Mouse (Mus musculus): ENCODE results near the gene Snupn. TPM values are rescaled to one million over a fixed set of nuclear protein-coding genes. Genes with fewer than 3 reads are reported as not detected.
"Not testable (repeated sequence)": the region's sequence is repeated elsewhere in the genome, so short reads cannot be mapped to it uniquely, and the experiment has no call there.

Gene Snupn
- polyA plus RNA-seq, 2 experiments from 2014 or later: 16.2 to 21.2 TPM

DNA sequence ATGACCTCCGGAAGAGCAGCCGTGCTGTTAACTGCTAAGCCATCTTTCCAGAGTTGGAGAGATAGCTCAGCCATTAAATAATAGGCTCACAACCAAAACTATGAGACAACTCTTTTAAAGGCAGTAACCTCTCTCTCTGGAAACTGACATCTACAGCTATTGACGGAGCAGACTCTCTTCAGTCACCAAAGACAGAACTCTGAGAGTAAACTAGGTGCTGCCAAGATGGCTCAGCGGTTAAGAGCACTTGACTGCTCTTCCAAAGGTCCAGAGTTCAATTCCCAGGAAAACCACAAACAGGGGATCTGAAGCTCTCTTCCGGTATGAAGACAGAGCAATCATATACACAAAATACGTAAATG is 13.8 kb upstream of the Snupn start:
- no peak for ATAC-seq

DNA sequence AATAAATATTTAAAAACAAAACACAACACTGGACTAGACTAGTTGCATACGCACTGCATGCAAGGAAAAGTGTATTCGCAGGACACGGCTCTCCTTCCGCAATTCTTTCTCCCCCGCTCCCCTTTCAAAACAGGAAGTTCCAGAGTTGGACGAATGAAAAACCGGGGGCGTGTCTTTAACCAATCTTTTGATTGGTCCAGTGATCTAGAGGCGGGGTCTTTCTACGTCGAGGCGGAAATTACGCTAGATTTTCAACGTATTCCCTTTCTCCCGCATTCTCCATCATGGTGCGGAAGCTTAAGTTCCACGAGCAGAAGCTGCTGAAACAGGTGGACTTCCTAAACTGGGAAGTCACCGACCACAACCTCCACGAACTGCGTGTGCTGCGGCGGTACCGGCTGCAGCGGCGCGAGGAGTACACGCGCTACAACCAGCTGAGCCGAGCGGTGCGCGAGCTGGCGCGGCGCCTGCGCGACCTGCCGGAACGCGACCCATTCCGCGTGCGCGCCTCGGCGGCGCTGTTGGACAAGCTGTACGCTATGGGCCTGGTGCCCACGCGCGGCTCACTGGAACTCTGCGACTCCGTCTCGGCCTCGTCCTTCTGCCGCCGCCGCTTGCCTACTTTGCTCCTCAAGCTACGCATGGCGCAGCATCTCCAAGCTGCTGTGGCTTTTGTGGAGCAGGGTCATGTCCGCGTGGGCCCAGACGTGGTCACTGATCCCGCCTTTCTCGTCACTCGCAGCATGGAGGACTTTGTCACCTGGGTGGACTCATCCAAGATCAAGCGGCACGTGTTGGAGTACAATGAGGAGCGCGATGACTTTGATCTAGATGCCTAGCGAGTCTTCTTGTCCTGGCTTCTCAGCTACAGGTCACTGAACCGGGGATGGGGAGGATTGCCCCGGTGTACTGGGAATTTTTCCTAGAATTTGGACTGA is 13.2 kb upstream of the Snupn start, which contains the start of gene Imp3:
Imp3 (plus strand) TSS at position 253 of the 938 bp plus-strand sequence.
- peak; percentile 92 for ATAC-seq

DNA sequence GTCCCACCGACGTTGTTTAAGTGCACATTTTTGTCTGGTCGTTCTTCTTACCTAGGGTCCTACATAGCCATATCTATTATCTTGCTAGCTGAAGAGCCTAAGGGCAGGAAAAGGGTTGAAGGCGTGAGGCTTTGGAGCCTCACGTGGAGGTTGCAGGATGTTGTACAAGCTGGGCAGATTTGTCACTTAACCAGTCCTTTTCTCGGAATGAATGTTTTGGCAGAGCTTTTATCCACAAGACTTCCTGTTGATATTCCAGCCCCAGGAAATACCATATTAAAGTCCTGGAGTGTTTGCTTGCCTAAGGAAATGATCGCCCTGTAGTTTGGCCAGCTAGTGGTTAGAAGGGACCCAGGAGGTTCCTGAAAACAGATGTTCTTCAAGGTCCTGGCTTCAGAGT is 12.3 kb upstream of the Snupn start:
- no peak for ATAC-seq

DNA sequence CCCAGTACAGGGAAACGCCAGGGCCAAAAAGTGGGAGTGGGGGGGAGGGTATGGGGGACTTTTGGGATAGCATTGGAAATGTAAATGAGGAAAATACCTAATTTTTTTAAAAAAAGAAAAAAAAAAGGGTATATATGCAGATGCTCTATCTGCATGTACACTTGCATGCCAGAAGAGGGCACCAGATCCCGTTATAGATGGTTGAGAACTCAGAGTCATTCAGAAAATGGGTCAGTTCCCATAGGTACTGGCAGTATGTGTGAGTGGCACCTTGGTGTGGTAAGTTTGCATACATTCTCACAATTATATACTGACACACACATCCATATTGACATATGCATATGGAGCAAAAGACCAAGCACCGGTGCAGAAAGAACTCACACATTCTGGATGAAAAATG is 3.2 kb upstream of the Snupn start:
- ATAC-seq: not testable (repeated sequence)

DNA sequence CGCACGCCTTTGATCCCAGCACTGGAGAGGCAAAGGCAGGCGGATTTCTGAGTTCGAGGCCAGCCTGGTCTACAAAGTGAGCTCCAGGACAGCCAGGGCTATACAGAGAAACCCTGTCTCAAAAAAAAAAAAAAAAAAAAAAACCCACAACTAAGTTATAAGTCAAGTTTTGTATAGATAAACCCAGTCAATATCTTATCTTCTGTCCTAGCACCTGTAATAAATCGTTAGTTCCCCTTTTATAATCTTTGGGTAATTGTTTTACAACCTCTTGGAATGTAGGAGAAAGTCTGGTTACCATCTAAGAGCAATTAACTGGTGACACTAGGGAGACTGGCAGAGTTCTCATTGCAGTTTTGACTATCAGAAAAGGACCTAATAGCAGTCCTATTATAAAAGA is 2.0 kb upstream of the Snupn start:
- not testable (repeated sequence) for ATAC-seq

DNA sequence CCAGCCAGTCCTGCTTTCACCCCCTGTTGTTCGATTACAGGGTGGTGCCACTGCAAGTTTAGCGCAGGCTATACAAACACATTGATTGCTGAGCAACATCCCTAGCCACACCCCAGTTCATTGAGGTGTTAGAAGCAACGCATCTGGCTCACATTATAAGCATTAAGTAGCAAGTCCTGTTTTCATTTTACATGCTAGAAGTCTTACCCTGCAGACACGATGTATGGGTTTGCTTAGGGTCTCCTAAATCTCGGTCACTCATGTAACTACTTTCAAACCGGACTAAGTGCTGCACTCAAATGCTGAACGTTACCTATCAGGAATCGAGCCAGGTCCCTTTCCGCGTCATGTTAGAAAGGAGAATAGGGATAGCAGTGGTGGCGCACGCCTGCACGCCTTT is 911 bp upstream of the Snupn start:
- no peak for ATAC-seq

DNA sequence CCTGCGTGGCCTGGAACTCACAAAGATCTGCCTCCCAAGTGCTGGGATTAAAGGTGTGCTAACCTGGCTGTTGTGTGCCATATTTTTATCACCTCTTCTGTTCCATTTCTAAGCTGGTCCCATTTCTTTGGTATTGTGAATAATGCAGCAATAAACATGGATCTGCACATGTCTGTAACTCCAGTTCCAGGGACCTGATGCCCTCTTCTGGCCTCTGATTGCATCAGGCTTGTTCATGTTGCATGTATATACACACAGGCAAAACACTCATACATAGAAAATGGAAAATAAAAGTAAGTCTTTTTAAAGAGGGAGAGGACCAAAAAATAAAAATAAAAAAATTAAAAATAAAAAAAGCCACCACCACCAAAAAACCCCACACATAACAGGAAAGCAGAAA is 2.9 kb downstream of the Snupn start:
- ATAC-seq: no peak

DNA sequence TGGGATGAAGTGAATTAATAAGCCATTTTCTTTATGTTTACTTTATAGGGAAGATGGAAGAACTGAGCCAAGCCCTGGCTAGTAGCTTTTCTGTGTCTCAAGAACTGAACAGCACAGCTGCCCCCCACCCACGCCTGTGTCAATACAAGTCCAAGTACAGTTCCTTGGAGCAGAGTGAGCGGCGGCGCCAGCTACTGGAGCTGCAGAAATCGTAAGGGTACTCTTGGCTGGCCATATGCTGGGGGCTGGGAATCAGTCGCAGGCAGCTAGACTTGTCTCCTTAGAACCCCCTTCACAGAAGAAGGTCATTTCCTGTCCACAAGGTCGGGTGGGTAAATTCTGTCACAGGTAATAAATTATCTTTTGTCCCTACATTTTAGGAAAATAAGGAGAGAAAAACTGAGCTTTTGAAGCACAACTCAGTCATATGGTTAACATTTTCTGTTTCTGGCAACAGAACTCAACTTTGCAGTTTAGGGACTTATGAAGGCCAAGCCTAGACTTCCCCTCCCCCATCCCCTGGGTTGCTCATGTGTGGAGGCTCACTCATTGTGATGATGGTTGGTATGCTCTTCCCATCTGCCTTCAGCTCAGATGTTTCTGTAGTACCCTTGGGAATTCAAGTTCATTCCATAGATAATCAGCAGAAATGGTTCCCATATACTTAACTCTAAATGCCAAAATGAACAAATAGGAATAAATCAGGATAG is 6.4 kb downstream of the Snupn start:
- no peak for ATAC-seq

DNA sequence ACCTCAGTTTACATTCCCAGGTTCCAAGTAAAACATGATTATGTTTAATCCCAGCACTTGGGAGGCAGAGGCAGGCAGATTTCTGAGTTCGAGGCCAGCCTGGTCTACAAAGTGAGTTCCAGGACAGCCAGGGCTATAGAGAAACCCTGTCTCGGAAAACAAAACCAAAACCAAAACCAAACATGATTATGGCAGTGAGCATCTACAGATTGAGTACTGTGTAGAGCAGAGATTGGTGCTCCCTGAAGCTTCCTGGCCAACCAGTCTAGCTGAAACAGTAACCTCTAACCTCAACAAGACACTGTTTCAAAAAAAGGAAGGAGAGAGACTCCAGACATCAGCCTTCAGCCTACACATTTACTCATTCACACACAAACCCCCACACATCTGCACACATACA is 8.0 kb downstream of the Snupn start:
- ATAC-seq: peak; percentile 49

DNA sequence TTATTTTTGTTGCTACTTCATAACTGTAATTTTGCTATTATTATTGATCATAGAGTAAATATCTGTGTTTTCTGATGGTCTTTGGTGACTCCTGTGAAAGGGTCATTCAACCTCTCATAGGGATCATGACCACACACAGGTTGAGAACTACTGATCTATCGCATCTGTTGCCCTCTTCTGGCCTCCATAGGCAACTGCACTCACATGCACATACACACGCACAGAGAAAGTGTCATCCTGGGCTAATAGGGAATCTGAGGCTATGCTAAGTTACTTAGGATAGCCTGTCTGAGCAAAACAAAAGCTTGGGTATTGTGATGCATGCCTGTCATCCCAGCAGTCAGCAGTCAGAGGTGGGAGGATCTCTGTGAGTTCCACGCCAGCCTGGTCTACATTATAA is 10.9 kb downstream of the Snupn start:
- ATAC-seq: no peak

DNA sequence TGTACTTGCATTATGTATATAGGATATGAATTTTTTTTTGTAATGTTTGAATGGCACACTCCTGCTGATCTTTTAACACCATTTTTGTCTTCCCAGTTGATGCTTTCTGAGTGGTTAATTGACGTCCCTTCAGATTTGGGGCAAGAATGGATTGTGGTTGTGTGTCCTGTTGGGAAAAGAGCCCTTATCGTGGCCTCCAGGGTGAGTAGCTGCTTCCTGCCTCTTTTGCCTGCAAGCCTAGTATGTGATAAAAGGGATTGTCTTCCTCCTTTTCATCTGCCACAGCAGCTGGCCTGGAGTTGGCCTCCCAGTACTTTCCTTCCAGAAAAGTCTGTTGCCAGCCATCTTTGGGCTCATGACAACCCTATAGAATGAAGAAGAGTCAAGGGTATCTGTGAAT is 19.5 kb downstream of the Snupn start:
- ATAC-seq: no peak

DNA sequence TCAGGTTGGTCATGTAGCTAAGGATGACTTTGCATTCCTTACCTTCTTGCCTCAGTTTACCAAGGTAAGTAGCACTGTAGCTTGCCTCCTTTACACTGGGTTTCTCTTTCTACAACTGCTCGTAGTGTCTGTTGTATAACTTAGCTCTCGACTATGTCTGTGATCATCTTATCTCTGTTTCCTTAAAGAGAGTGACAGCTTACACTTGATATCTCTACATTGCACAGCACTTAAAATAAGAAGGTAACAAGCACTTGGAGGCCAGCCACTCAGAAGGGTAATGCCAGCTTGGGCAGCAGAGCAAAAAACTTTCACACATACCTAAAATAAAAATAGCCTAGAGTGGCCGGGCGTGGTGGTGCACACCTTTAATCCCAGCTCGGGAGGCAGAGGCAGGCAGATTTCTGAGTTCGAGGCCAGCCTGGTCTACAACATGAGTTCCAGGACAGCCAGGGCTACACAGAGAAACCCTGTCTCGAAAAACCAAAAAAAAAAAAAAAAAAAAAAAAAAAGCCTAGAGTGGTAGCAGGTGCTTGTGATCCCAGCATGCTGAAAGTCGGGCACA is 23.4 kb downstream of the Snupn start:
- ATAC-seq: no peak

DNA sequence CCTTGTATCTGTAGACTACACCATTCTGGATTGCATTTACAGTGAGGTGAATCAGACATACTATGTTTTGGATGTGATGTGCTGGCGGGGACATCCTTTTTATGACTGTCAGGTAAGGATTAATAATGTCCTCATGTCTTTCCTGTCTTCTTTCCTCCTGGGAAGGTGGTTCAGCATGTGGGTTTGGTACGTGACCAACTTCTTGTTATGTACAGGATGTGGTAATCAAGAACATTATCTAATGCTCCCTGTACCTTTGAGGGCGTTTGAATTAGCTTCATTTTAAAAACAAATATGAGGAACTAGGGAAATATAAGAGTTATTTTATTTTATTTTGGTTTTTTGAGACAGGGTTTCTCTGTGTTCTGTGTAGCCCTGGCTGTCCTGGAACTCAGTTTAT is 24.5 kb downstream of the Snupn start:
- ATAC-seq: peak; percentile 68

DNA sequence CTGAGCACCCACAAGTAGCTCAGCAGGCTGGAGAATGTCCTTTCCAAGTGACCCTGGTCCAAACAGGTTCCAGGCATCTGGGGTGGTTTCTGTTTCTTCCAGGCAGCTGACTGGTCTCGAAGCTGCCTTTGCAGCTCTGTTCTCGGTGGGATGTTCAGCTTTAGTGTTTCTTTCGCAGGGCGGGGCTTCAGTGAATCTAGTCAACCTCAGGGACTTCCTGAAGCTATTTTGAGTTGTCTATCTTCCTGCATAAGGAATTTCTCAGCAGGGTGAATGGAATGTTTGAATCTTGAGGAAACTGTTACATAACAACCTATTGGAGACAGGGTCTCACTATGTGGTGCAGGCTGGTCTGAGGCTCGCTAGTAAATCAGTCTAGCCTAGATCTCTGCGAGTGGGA is 29.5 kb downstream of the Snupn start:
- no peak for ATAC-seq

DNA sequence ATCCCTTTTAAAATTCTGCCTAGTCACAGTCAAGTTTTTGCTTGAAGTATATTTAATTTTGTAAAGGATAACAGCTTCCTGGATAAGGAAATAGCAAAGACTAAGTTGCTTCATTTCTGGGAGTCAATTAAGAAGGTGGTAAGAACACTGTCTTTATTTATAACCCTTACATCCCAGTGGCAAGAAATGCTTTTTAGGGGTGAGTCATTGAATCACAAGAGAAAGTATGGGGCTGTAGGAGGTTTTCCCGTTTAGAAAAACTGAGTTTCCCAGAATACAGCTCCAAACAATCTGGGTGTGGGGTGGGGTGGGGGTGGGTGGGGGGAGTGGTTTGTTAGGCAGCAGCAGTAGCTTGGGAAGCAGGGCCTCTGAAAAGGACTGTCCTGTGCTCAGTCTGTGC is 30.8 kb downstream of the Snupn start:
- no peak for ATAC-seq

DNA sequence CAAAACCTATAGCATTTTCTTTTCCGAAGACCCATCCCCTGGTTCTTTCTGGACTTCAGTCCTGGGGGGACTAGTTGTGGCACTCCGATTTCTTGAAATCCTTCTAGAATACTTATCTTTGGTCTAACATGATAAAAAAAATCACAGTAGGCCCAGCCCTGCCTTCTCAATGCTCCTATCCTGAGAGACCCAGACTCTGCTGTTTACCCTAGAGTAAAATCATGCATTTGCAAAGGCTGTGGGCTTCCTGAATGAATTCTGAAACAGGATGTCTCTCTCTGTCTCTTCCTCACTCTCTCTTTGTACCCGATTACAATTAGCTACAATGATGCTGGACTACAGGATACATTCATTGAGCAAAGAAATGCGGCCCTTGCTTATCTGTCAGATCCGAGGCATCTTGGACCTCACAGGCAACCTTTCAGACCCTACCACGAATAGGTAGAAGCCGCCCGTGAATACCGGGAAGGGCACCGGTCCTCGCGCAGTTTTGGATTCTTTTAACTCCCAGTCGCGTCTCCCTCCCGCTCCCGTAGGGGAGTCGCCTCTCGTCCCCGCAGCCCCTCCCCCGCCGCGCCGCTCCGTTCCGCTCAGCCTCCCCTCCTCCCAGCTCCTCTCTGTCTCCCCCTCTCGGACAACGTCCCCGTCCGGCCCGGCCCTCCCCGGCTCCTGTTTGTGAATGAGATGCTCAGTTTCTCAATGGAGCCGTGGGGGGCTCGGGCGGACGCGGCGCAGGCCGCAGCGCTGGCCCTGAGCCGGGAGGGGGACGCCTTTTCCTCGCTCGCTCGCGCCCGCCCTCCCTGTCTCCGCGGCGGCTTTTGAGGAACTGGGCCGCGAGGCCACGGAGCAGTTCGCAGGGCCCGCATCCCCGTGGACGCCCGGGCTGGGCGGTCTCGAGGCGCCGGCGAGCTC is 43.9 kb downstream of the Snupn start, which contains the start of gene Ptpn9:
Ptpn9 (plus strand) TSS at position 638 of the 912 bp plus-strand sequence.
- peak; percentile 53 for ATAC-seq

DNA sequence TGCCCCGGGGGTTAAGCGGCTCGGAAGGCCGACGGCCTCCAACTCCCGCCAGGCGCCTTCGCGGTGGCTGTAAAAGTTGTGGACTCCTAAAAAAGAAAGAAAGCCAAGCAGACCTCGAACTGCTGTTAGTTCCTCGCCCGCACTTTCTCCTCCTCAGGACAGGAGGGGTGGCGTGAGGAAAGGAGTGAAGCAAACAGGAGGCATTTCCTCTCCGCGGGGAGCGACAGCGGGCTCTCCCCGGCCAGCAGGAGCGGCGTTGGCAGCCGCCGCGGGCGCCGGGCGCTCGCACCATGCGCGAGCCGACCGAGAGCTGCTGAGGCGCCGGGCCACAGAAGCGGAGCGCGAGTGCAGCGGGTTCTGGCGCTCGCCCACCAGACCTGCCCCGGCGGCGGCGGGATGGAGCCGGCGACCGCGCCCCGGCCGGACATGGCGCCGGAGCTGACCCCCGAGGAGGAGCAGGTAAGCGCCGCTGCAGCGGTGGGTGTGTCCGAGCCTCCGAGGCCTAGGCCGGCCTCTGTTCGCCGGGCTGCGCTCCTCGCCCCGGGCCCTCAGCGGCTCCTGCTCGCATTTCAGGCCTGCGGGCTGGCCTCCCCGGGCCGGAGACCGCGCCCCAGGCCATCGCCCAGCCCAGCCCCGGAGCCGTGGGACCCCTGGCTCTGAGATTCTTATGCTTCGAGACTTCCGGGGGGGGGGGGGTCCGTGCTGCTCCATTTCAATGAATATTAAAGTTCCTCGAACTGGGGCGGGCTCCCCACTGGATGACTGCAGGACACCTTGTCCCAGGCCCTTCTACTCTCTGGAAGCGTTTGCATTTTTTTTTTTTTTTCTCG is 44.7 kb downstream of the Snupn start:
- ATAC-seq: peak; percentile 50

DNA sequence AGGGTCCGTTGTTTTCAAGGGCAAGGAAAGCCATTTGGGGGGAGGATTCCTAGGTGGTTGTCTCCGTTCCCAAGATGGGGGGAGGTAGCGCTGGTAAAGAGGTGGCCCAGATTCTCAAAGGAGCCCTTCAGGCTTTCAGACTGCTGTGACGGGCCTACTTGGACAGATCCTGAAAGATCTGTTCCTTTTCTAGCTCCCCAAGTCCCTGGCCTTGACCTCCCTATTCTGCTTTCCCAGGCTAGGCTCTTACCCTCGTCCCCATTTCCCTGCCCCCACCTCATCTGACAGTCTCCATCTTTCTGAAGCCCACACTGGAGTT is 45.3 kb downstream of the Snupn start:
- ATAC-seq: no peak

DNA sequence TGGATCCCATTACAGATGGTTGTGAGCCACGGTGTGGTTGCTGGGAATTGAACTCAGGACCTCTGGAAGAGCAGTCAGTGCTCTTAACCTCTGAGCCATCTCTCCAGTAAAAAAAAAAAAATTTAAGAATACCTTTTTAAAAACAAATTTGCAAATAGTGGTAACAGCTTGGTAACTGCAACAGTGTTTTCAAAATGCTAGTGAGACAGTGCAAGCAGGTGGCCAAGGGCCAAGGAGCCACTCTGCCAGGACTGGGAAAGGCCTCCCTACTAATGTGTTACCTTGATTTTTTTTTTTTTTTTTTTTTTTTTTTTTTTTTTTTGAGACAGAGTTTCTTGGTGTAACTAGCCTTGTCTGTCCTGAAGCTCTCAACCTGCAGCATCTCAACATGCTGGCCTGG is 46.5 kb downstream of the Snupn start:
- not testable (repeated sequence) for ATAC-seq

DNA sequence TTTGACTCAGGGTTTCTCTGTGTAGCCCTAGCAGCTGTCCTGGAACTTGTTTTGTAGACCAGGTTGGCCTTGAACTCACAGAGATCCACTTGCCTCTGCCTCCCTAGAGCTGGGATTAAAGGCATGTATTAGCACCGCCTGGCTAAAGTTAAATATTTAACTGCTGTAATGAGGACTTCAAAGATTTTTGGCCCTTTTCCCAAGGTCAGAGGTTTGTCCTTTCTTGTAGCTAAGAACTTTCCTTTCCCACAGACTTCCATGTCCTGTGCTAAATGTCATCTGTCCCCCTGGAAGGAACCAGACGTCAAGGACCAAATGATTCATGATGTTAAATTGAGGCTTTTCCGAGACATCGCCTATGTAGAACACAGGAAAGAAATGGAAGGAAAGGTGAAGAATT is 52.3 kb downstream of the Snupn start:
- no peak for ATAC-seq

DNA sequence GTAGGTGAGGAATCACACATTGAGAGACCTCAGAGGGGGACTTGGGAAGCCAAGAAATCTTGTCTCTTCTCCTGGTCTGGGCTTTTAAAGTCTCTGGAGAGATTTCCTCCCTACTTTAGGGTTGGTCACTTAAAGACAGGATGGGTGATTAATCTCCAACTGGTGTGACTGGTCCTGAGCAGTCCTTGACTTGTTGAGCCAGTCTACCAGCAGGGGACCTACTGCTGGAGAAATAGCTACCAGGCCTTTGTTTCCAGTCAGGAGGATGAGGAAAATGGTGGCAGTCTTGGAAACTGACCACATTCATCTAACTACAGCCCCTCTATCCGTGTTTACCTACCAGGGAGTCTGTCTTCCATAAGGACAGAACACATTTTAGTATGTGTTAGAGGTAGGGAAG is 61.7 kb downstream of the Snupn start:
- ATAC-seq: no peak

DNA sequence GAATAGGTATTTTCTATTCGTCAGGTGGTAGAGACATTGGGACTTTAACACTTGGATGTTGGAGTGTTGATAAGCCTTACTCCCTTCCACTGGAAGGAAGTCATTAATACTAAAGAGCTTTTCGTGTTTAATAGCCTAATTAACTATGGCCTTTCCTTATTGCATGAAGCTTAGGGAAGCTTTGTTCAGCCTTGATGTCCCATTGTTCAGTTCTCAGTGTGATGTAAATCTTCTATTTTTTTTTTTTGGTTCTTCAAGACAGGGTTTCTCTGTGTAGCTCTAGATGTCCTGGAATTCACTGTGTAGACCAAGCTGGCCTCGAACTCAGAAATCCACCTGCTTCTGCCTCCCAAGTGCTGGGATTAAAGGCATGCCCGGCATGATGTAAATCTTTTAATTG is 62.2 kb downstream of the Snupn start:
- ATAC-seq: no peak
